Mouse (Mus musculus): Measurements from ENCODE around the gene Fgf13. TPM values are rescaled to one million over a fixed set of nuclear protein-coding genes. Genes with fewer than 3 reads are reported as not detected.

Fgf13 gene
- polyA plus RNA-seq, 2 experiments, result 13.5 to 15.6 TPM

DNA sequence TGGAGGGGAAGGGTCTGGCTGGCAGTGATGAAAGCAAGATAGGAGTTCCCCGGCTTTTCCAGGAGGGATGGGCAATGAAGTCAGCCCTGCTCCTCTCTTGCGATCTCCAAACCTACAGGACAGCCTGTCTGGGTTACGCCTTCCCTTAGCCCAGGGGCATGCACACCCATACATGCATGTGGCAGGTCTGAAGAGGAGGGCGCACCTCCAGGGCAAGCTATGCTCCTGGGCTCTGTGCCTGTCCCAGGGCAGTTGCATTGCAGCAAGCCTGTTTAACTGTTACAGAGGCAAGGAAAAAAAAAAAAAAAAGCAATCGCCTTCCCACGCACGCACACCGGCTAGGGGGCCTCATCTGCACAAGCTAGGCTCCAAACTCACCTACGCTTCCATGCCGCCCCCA, 434.5 kb downstream of the Fgf13 start:
- no peak for DNase-seq (ENCODE audit: low spot score)
- Histone ChIP-seq H3K9ac (ENCODE audit: low read depth, low read length, severe bottlenecking) (peak overlapping the region; percentile 50), H3K27me3 (ENCODE audit: control insufficient read depth, insufficient read depth, low read length) (no peaks in the 10 kb centered on the region), H3K36me3 (ENCODE audit: control insufficient read depth, insufficient read depth, low read length) (no peaks in the 10 kb centered on the region), H3K4me1 (ENCODE audit: control insufficient read depth, insufficient read depth, low read length) (no peaks in the 10 kb centered on the region), H3K4me3 (replicated peaks; ENCODE audit: low read length) (peak overlapping the region; percentile 50), H3K27ac (replicated peaks; ENCODE audit: low read depth, low read length) (no peak overlapping the region), H3K9me3 (ENCODE audit: control insufficient read depth, low read length) (no peaks in the 10 kb centered on the region), H3K4me2 (replicated peaks; ENCODE audit: low read depth, low read length, severe bottlenecking) (peak overlapping the region; percentile 54)
- 28% methylated on average over 7 of the region's 10 CpGs for WGBS
- ATAC-seq (ENCODE audit: low FRiP score, low read depth), result no peak
- TF ChIP-seq POLR2A (IDR thresholded peaks at IDR 0.05; ENCODE audit: borderline replicate concordance, extremely low read depth, insufficient read depth, insufficient read length), result no peak

DNA sequence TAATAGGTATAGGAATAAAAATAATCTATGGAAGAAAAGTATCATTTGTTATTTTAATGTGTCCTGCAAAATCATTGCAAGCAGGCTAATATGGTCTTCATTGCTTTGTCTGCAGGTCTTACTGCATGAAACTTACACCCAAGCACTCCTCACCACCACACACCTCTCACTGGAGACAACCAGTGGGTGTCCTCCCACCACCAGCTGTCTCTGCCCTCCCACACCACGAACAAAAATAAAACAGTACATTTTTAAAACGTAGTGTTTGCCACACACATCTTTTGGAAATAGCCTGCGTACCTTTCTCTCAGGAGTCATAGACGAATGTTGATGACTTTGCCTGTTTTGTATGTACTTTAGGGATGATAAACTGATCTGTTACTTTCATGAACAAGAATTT, 441.2 kb downstream of the Fgf13 start:
- no peak overlapping the region for H3K9ac ChIP-seq (ENCODE audit: low read depth, low read length, severe bottlenecking)
- H3K27me3 ChIP-seq (ENCODE audit: control insufficient read depth, insufficient read depth, low read length), result no peaks in the 10 kb centered on the region
- 67% methylated on average over 4 of the region's 4 CpGs for WGBS
- no peak overlapping the region for H3K27ac ChIP-seq (replicated peaks; ENCODE audit: low read depth, low read length)
- no peak for DNase-seq (ENCODE audit: low spot score)
- no peak for TF ChIP-seq POLR2A (IDR thresholded peaks at IDR 0.05; ENCODE audit: borderline replicate concordance, extremely low read depth, insufficient read depth, insufficient read length)
- H3K9me3 ChIP-seq (ENCODE audit: control insufficient read depth, low read length), result no peaks in the 10 kb centered on the region
- H3K36me3 ChIP-seq (ENCODE audit: control insufficient read depth, insufficient read depth, low read length), result no peaks in the 10 kb centered on the region
- no peaks in the 10 kb centered on the region for H3K4me1 ChIP-seq (ENCODE audit: control insufficient read depth, insufficient read depth, low read length)
- no peak overlapping the region for H3K4me3 ChIP-seq (replicated peaks; ENCODE audit: low read length)
- no peak overlapping the region for H3K4me2 ChIP-seq (replicated peaks; ENCODE audit: low read depth, low read length, severe bottlenecking)
- no peak for ATAC-seq (ENCODE audit: low FRiP score, low read depth)

GRCm38 (mm10) chrX:59113187-59113586, 454.7 kb downstream of the Fgf13 start:
- ATAC-seq (ENCODE audit: low FRiP score, low read depth) (no peak), DNase-seq (ENCODE audit: low spot score) (no peak)
- Histone ChIP-seq H3K9me3 (ENCODE audit: control insufficient read depth, low read length) (no peaks in the 10 kb centered on the region), H3K36me3 (ENCODE audit: control insufficient read depth, insufficient read depth, low read length) (no peaks in the 10 kb centered on the region), H3K4me2 (replicated peaks; ENCODE audit: low read depth, low read length, severe bottlenecking) (no peak overlapping the region), H3K27ac (replicated peaks; ENCODE audit: low read depth, low read length) (no peak overlapping the region), H3K4me3 (replicated peaks; ENCODE audit: low read length) (no peak overlapping the region), H3K9ac (ENCODE audit: low read depth, low read length, severe bottlenecking) (no peak overlapping the region), H3K4me1 (ENCODE audit: control insufficient read depth, insufficient read depth, low read length) (no peaks in the 10 kb centered on the region), H3K27me3 (ENCODE audit: control insufficient read depth, insufficient read depth, low read length) (no peaks in the 10 kb centered on the region)
- no peak for TF ChIP-seq POLR2A (IDR thresholded peaks at IDR 0.05; ENCODE audit: borderline replicate concordance, extremely low read depth, insufficient read depth, insufficient read length)

DNA sequence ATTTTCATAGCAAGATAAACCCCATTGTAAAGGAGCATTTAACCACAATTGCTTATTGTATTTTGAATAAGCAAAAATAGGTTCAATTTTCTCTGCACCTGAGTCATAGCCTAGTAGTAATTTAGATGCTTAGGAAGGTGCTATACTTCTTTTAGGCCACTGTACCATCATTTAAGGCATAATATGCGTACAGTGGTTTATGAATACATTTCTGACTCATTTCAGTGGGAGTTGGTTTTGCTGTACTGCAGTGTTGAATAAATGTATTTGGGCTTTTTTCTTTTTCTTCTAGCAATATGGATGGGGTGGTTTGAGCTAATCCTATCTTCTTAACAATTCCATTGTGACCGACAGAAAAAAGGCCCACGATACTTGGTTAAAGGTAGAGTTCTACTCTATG, 481.9 kb downstream of the Fgf13 start:
- ATAC-seq (ENCODE audit: low FRiP score, low read depth), result no peak
- H3K4me3 ChIP-seq (replicated peaks; ENCODE audit: low read length), result no peak overlapping the region
- no peaks in the 10 kb centered on the region for H3K4me1 ChIP-seq (ENCODE audit: control insufficient read depth, insufficient read depth, low read length)
- H3K27me3 ChIP-seq (ENCODE audit: control insufficient read depth, insufficient read depth, low read length), result no peaks in the 10 kb centered on the region
- TF ChIP-seq POLR2A (IDR thresholded peaks at IDR 0.05; ENCODE audit: borderline replicate concordance, extremely low read depth, insufficient read depth, insufficient read length), result no peak
- WGBS, result 92% methylated on average over 3 of the region's 3 CpGs
- H3K36me3 ChIP-seq (ENCODE audit: control insufficient read depth, insufficient read depth, low read length), result no peaks in the 10 kb centered on the region
- H3K9me3 ChIP-seq (ENCODE audit: control insufficient read depth, low read length), result no peaks in the 10 kb centered on the region
- DNase-seq (ENCODE audit: low spot score), result no peak
- no peak overlapping the region for H3K9ac ChIP-seq (ENCODE audit: low read depth, low read length, severe bottlenecking)
- no peak overlapping the region for H3K4me2 ChIP-seq (replicated peaks; ENCODE audit: low read depth, low read length, severe bottlenecking)
- no peak overlapping the region for H3K27ac ChIP-seq (replicated peaks; ENCODE audit: low read depth, low read length)

DNA sequence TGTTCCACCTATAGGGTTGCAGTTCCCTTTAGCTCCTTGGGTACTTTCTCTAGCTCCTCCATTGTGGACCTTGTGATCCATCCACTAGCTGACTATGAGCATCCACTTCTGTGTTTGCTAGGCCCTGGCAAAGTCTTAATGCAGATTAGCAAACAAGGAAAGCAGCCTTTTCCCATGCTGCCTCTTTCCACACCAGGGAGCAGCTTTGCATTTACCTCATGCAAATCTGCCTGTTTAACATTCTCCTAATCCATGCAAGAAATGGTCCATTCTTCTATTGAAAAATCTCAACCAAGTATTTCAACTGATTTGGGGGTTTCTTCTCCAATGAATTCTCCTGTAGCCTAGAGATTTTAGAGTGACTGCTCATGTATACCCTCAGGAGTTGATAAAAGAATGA, 487.4 kb downstream of the Fgf13 start:
- DNase-seq (ENCODE audit: low spot score) (no peak), ATAC-seq (ENCODE audit: low FRiP score, low read depth) (no peak)
- TF ChIP-seq POLR2A (IDR thresholded peaks at IDR 0.05; ENCODE audit: borderline replicate concordance, extremely low read depth, insufficient read depth, insufficient read length), result no peak
- Histone ChIP-seq H3K4me2 (replicated peaks; ENCODE audit: low read depth, low read length, severe bottlenecking) (no peak overlapping the region), H3K4me1 (ENCODE audit: control insufficient read depth, insufficient read depth, low read length) (no peaks in the 10 kb centered on the region), H3K9me3 (ENCODE audit: control insufficient read depth, low read length) (no peaks in the 10 kb centered on the region), H3K4me3 (replicated peaks; ENCODE audit: low read length) (no peak overlapping the region), H3K27ac (replicated peaks; ENCODE audit: low read depth, low read length) (no peak overlapping the region), H3K36me3 (ENCODE audit: control insufficient read depth, insufficient read depth, low read length) (no peaks in the 10 kb centered on the region), H3K9ac (ENCODE audit: low read depth, low read length, severe bottlenecking) (no peak overlapping the region), H3K27me3 (ENCODE audit: control insufficient read depth, insufficient read depth, low read length) (no peaks in the 10 kb centered on the region)

GRCm38 (mm10) chrX:59072083-59072482, 495.8 kb downstream of the Fgf13 start:
- no peaks in the 10 kb centered on the region for H3K36me3 ChIP-seq (ENCODE audit: control insufficient read depth, insufficient read depth, low read length)
- WGBS, result 80% methylated on average over 3 of the region's 3 CpGs
- H3K4me3 ChIP-seq (replicated peaks; ENCODE audit: low read length), result no peak overlapping the region
- no peak for ATAC-seq (ENCODE audit: low FRiP score, low read depth)
- no peaks in the 10 kb centered on the region for H3K27me3 ChIP-seq (ENCODE audit: control insufficient read depth, insufficient read depth, low read length)
- no peak for TF ChIP-seq POLR2A (IDR thresholded peaks at IDR 0.05; ENCODE audit: borderline replicate concordance, extremely low read depth, insufficient read depth, insufficient read length)
- no peak overlapping the region for H3K4me2 ChIP-seq (replicated peaks; ENCODE audit: low read depth, low read length, severe bottlenecking)
- no peak for DNase-seq (ENCODE audit: low spot score)
- H3K27ac ChIP-seq (replicated peaks; ENCODE audit: low read depth, low read length), result no peak overlapping the region
- no peak overlapping the region for H3K9ac ChIP-seq (ENCODE audit: low read depth, low read length, severe bottlenecking)
- H3K4me1 ChIP-seq (ENCODE audit: control insufficient read depth, insufficient read depth, low read length), result no peaks in the 10 kb centered on the region
- no peaks in the 10 kb centered on the region for H3K9me3 ChIP-seq (ENCODE audit: control insufficient read depth, low read length)
